Mouse (Mus musculus) inflammation-experienced regulatory T-cells (primary cell): ENCODE measurements around the gene Kif2c. TPM values are rescaled to one million over a fixed set of nuclear protein-coding genes. Genes with fewer than 3 reads are reported as not detected.

Experiments used
- polyA plus RNA-seq, 2 experiments: library from polyadenylated mRNA; unstranded; fragments of 100-300 nt; shearing (Covaris generic); gene quantifications; one replicate each; pipeline ENCODE4 v1.2.1; 2017

Kif2c gene
- polyA plus RNA-seq, result 1 to 10 TPM; 1.7 to 4.6 TPM

DNA sequence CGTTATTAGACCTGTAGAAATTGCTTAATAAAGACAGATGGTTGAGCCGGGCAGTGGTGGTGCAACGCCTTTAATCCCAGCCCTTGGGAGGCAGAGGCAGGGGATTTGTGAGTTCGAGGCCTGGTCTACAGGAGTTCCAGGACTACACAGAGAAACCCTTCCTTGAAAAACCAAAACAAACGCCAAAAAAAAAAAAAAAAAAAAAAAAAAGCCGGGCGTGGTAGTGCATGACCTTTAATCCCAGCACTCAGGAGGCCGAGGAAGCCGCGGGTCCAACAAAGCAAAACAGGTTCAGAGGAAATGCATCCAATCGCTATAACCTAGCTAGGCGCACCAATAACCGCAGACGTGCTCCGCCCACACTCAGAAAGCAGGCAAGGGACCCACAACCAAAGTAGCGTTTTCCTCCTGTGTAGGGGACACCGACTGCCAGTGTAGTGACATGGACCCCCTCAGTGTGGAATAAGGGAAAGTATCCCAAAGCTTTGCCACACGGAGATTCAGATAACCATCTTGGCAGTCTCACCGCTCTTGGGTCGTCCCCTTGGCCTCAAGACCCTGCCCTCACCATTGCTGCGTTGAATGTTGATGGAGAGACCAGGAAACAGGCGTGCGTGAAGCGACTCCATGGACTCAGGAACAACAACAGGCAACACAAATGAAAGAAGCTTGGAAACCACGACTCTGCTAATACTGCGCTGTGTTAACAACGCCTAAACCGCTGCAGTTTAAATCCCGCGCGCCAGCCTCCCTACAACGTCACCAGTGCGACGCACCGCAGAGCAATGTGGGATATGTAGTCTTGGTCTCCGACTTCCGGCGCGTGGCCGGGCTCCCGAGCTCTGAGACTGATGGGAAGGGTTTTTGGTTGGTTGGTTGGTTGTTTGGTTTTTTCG lies at the start of gene Kif2c:
Gene Kif2c, minus strand, starts transcription at position 777 of the 896 bp plus-strand sequence.

DNA sequence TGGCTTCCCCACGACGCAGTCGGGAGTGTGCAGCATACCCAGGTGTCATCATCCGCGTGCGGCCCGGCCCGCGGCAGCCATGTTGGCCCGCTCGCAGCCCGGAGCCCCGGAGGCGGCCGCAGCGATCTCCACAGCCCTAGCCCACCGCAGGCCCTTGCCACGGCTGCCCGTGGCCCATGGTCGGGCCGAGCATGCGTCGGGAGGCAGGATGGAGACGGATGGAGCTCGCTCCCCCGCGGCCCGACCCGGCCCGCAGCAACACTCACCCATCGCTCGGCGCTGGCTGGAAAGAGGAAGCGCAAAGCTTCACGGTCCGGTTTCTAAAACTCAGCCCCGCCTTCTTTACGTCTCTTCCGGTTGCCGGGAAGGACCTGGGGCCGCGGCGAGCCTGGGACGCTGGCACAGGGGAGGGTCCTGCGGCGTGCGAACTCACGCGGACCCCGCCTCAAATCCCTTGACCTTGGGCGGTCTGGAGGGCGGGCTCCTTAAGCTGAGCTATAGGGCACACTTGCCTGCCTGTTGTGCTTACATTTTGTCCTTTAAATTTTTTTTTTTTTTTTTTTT lies 26.6 kb downstream of the Kif2c start, which contains the start of gene Rps8:
Gene Rps8, minus strand, starts transcription at position 452 of the 564 bp plus-strand sequence.

DNA sequence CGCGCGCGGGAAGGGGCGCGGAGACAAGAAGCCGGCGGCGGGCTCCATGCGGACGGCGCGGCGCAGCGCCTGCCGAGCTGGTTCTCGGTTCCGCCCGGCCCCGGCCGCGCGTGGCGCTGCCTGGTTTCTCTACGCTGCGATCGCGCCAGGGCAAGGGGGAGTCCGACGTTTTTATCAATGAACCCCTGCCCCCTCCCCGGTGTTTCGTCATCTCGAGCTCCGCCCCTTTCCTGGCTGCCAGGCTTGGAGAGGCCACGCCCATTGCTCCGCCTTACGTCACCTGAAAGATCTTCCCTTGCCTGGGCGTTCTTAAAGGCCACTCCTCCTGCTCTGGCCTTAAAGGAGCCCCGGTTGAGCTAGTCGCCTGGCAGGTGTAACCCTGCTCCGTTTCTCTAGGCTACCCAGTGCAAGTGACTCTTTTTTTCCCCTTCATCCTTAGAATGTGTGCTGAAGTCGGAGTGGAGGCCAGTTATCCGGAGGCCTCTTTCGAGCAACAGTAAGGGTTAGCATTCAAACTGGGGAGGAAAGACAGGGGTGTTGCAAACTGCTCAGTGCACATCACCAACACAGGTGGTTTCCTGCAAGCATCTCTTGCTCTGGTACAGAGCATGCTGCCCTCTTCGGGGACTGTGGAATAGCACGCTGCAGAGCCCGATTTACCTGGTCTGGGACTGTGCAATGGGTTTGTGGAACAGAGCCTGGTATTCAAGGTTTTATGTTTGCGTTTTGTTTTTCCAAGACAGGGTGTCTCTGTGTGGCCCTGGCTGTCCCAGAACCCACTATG lies 48.4 kb downstream of the Kif2c start, which contains the start of gene Plk3:
Gene Plk3, minus strand, starts transcription at position 147 of the 784 bp plus-strand sequence.

DNA sequence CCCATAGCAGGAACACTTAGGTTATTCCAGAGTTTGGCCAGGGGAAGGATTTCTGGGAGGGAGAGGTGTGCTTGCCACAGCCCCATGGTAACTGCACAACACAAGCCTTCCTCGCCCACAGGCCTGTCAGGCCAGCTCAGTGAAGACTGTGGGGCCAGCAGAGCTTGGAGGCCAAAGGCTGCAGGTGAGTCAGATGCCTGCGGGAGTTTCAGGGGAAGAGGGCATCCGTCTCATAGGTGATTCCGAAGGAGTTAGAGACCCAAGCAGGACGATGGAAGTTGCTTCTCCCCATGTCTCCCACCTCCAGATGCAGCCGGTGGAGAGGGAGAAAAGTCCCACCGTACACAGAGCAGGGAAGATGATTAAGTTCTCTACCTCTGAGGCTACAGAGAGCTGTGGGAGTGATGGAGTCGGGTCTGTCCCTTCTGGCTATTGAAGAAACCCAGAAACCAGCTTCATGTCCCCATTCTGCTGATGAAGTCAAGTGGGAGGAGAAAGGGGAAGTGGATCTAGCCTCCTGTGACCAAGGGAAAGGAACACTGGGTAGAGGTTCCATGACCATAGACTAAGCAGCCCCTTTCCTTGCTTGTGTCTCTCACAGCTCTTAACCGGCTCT lies 55.7 kb downstream of the Kif2c start, which contains the start of gene Tctex1d4:
Gene Tctex1d4, plus strand, starts transcription at position 120 of the 616 bp plus-strand sequence.

DNA sequence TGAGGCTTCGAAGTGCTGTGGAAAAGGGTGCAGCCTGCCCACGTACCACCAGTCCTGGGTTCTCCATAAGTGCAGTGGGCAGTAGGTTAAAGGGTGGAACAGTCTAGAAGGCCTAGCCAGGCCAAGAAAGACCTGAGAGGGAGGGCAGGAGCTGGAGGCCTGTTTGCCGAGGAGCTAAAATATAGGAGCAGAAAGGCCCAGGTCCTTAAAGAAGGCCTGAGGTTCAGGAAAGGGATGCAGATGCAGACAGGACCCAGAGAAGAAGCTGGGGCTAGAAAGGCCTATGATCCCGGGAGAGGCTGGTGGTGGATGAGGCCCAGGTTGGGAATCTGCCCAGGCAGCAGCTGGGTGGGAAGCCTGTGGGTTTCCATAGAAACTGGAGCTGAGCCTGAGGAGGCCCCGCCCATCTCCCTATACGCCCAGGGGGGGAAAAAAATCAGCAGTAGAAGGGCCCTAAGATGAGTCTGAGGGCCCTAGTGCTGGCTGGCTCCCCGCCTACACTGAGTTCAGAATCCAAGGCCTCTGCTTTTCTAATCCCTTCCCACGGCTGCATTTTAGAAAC lies 57.0 kb downstream of the Kif2c start, which contains the start of gene Btbd19:
Gene Btbd19, minus strand, starts transcription at position 378 of the 562 bp plus-strand sequence.

Other genes with a start within 250 kb of the Kif2c start
- gene Urod, start 188.2 kb downstream of the Kif2c start, polyA plus RNA-seq, result 10 to 100 TPM; 91.4 to 97.6 TPM
- 10 to 100 TPM; 33.8 to 38.5 TPM for gene Hectd3, start 187.3 kb downstream of the Kif2c start, polyA plus RNA-seq
- 10 to 100 TPM; 30.3 to 42.6 TPM for gene Eif2b3, start 163.2 kb downstream of the Kif2c start, polyA plus RNA-seq
- 1 to 10 TPM in 1 of 2 experiments, under 1 TPM in 1; 0.94 to 1.5 TPM for gene Ptch2, start 86.6 kb downstream of the Kif2c start, polyA plus RNA-seq
- gene Btbd19, start 56.9 kb downstream of the Kif2c start, polyA plus RNA-seq, result 10 to 100 TPM; 56.6 to 58.9 TPM
- gene Tctex1d4, start 55.8 kb downstream of the Kif2c start, polyA plus RNA-seq, result 1 to 10 TPM in 1 of 2 experiments, not detected in 1; 2.0 TPM
- gene Plk3, start 48.7 kb downstream of the Kif2c start, polyA plus RNA-seq, result 10 to 100 TPM; 60.7 to 66.8 TPM
- gene Rps8, start 26.4 kb downstream of the Kif2c start, polyA plus RNA-seq, result 100 to 1,000 TPM; 407 to 429 TPM
- gene Tmem53, start 69.3 kb upstream of the Kif2c start, polyA plus RNA-seq, result not detected
- gene Armh1, start 69.5 kb upstream of the Kif2c start, polyA plus RNA-seq, result not detected